Mouse (Mus musculus): Measurements from ENCODE around the gene Map6. TPM values are rescaled to one million over a fixed set of nuclear protein-coding genes. Genes with fewer than 3 reads are reported as not detected.
A peak's percentile ranks its signal among the peaks of the same experiment; 100 is the strongest.

Map6 gene
- polyA plus RNA-seq, 1 experiment from 2014 or later: 1.1 TPM

GRCm38 (mm10) chr7:99351104-99351801, 84.0 kb downstream of the Map6 start:
- H3K9ac ChIP-seq (ENCODE audit: low read depth, low read length): peak overlapping the region; percentile 94
- peaks cover 45% of the 10 kb centered on the region for H3K36me3 ChIP-seq (ENCODE audit: control insufficient read depth, insufficient read depth, low read length)
- peaks cover 47% of the 10 kb centered on the region for H3K4me1 ChIP-seq (ENCODE audit: control insufficient read depth, insufficient read depth, low read length)
- H3K9me3 ChIP-seq (ENCODE audit: control insufficient read depth, low read length): no peaks in the 10 kb centered on the region
- 4% methylated on average over 12 of the region's 12 CpGs for WGBS
- H3K4me2 ChIP-seq (replicated peaks; ENCODE audit: low read depth, low read length): peak overlapping the region; percentile 86
- peak overlapping the region; percentile 98 for H3K27ac ChIP-seq (ENCODE audit: low read depth, low read length)
- peak overlapping the region; percentile 79 for H3K4me3 ChIP-seq (ENCODE audit: low read length)
- no peaks in the 10 kb centered on the region for H3K27me3 ChIP-seq (ENCODE audit: control insufficient read depth, insufficient read depth, low read length)
- 0 out of 2 replicates have a peak, but pooled peaks have one; percentile 3 for ATAC-seq (ENCODE audit: low FRiP score, low TSS enrichment)

DNA sequence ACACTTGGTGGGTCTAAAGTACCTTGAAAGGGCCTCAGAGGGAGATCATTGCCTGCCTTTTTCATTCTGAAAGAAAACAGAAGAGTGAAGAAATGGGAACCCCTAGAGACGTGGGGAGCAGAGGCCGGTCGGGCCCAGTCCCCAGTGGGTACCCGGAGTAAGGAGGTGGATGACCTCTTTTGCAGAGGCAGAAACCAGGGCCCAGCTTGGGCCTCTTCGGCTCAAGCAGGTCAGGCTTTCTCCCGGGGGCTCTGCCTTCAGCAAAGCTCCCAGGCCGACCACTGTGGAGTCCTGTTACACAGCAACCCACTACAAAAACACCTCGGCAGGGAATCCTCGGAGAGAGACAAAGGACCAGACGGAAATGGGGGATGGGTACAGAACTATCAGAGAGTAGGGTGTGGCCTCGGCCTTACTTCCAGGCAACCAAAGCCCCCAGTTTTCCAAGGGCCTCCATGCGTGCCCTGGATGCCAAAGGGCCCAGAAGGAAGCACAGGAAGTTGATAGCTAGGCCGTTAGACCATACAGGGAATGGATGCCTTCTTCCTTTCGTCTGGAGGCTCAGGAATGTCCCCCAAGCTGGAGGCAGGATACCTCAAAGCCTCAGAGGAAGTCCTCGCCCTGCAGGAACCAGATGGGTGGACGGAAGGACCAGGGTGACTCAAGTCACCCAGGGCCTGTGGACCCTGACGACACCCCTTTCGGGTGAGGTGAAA, 84.7 kb downstream of the Map6 start:
- peaks cover 54% of the 10 kb centered on the region for H3K4me1 ChIP-seq (ENCODE audit: control insufficient read depth, insufficient read depth, low read length)
- peak overlapping the region; percentile 94 for H3K9ac ChIP-seq (ENCODE audit: low read depth, low read length)
- no peaks in the 10 kb centered on the region for H3K27me3 ChIP-seq (ENCODE audit: control insufficient read depth, insufficient read depth, low read length)
- no peaks in the 10 kb centered on the region for H3K9me3 ChIP-seq (ENCODE audit: control insufficient read depth, low read length)
- peak overlapping the region; percentile 98 for H3K27ac ChIP-seq (ENCODE audit: low read depth, low read length)
- H3K4me2 ChIP-seq (replicated peaks; ENCODE audit: low read depth, low read length): peak overlapping the region; percentile 86
- peak; percentile 30 for ATAC-seq (ENCODE audit: low FRiP score, low TSS enrichment)
- WGBS: under 1% methylated on average over 18 of the region's 18 CpGs
- peak overlapping the region; percentile 79 for H3K4me3 ChIP-seq (ENCODE audit: low read length)
- peaks cover 38% of the 10 kb centered on the region for H3K36me3 ChIP-seq (ENCODE audit: control insufficient read depth, insufficient read depth, low read length)

DNA sequence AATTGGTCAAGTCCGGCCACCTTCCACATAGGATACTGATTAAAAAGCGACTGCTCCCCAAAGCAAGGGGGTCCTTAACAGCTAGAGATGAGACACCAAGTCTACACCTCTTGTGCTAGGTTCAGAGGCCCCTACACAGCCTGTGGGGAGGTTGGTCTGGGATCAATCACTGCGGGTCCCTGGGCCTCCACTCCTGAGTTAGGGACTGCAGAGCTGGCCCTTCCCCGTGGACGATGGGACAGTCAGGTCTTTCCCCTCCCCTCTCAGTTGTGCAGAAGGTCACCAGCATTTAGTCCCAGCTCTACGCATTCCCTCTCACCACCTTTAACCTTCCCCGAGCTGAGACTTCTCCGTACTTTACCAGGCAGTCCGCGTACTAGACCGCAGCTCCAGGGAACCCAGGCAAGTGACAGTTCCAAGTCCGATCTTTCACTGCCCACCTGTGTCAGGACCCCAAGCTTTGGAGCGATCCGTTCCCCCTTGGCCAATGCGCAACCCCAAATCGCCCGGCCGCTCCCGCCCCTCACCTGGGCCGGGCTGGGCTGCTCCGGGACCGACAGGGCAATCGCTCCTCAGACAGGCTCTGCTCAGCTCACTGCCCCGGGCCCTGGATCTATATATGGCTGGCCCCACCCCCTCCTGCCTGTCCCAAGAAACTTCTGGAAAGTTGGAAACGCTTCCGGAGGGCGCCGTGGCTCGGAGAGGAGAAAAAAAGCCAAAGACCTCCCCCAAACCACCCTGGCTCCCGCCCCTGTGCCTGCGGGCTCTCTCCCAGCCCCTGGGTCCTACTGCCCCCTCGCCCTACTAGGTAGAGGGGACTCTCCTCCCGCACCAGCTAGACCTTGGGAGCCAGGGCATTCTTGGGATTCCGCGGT, 85.5 kb downstream of the Map6 start, which contains the start of gene Serpinh1:
Gene Serpinh1 (minus strand): TSS at position 714 of the 875 bp plus-strand sequence.
- Histone ChIP-seq H3K4me2 (replicated peaks; ENCODE audit: low read depth, low read length) (peak within 1 kb of the TSS; percentile 86), H3K27me3 (ENCODE audit: control insufficient read depth, insufficient read depth, low read length) (no peaks in the 10 kb centered on the region), H3K9ac (ENCODE audit: low read depth, low read length) (peak within 1 kb of the TSS; percentile 94), H3K4me3 (ENCODE audit: low read length) (peak within 1 kb of the TSS; percentile 79), H3K27ac (ENCODE audit: low read depth, low read length) (peak within 1 kb of the TSS; percentile 98), H3K9me3 (ENCODE audit: control insufficient read depth, low read length) (no peaks in the 10 kb centered on the region), H3K4me1 (ENCODE audit: control insufficient read depth, insufficient read depth, low read length) (peaks cover 61% of the 10 kb centered on the region), H3K36me3 (ENCODE audit: control insufficient read depth, insufficient read depth, low read length) (peaks cover 29% of the 10 kb centered on the region)
- WGBS: under 1% methylated on average over 33 of the region's 35 CpGs
- ATAC-seq (ENCODE audit: low FRiP score, low TSS enrichment): peak; percentile 81

DNA sequence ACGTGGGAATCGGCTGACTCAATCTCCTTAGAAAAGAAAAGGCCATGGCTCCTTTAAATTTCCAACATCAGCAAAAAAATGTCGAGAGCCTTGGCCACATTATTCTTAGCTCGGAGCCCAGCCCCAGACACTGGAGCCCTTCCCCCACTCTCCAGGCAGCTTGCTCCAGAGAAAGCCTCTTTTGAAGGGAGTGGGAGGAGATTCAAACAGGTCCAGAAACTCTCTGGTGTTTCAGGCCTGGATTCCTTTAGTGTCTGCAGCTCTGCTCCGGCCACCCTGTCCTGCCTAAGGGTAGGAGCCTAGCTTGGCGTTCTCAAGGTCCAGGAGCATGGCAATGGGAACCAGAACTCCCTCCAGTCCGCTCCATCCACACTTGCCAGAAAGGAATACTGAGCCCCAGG, 88.5 kb downstream of the Map6 start:
- H3K9me3 ChIP-seq (ENCODE audit: control insufficient read depth, low read length): no peaks in the 10 kb centered on the region
- no peak overlapping the region for H3K4me3 ChIP-seq (ENCODE audit: low read length)
- H3K4me1 ChIP-seq (ENCODE audit: control insufficient read depth, insufficient read depth, low read length): peaks cover 45% of the 10 kb centered on the region
- whole genome bisulfite sequencing: 9% methylated on average over 7 of the region's 7 CpGs
- H3K4me2 ChIP-seq (replicated peaks; ENCODE audit: low read depth, low read length): peak overlapping the region; percentile 33
- H3K36me3 ChIP-seq (ENCODE audit: control insufficient read depth, insufficient read depth, low read length): 0 out of 2 replicates have a peak, but pooled peaks cover 4% of the 10 kb centered on the region
- no peaks in the 10 kb centered on the region for H3K27me3 ChIP-seq (ENCODE audit: control insufficient read depth, insufficient read depth, low read length)
- no peak for ATAC-seq (ENCODE audit: low FRiP score, low TSS enrichment)
- H3K9ac ChIP-seq (ENCODE audit: low read depth, low read length): peak overlapping the region; percentile 49
- H3K27ac ChIP-seq (ENCODE audit: low read depth, low read length): peak overlapping the region; percentile 97

DNA sequence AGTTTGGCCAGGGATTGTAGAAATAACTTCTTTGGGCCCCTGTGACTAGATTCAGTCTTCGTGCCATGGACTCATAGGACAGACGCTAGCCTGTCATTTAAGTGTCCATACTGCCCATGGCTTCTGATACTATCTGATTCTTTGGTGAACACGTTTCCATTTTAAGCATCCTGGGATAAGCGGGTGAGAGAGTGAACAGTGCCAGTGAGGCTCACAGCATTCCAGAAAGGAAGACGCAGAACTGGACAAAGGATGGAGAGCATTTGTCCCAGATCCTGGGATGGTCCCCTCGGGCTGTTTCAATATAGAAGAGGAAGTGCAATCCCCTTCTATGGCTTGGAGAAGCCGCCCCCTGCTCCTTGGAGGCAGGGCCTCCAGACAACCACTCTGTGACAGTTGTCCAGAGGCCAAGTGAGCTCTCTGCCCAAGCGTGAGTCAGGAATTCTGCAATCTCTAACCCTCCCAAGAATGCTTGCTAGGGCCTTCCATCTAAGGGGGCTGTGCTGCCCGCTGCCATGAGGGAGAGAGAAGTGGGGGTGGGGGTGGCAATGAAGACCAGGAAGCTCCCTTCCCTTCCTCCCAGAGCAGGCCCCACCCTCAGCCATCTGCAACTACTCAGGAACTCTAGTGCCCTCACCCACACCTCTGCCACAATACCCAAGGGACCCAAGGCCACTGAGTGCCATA, 89.1 kb downstream of the Map6 start:
- H3K4me2 ChIP-seq (replicated peaks; ENCODE audit: low read depth, low read length): peak overlapping the region; percentile 33
- peak overlapping the region; percentile 97 for H3K27ac ChIP-seq (ENCODE audit: low read depth, low read length)
- no peaks in the 10 kb centered on the region for H3K9me3 ChIP-seq (ENCODE audit: control insufficient read depth, low read length)
- 0 out of 2 replicates have a peak, but pooled peaks cover under 1% of the 10 kb centered on the region for H3K36me3 ChIP-seq (ENCODE audit: control insufficient read depth, insufficient read depth, low read length)
- no peak for ATAC-seq (ENCODE audit: low FRiP score, low TSS enrichment)
- no peak overlapping the region for H3K4me3 ChIP-seq (ENCODE audit: low read length)
- H3K4me1 ChIP-seq (ENCODE audit: control insufficient read depth, insufficient read depth, low read length): peaks cover 48% of the 10 kb centered on the region
- H3K27me3 ChIP-seq (ENCODE audit: control insufficient read depth, insufficient read depth, low read length): no peaks in the 10 kb centered on the region
- peak overlapping the region; percentile 49 for H3K9ac ChIP-seq (ENCODE audit: low read depth, low read length)
- 31% methylated on average over 9 of the region's 9 CpGs for WGBS

GRCm38 (mm10) chr7:99357201-99357600, 90.0 kb downstream of the Map6 start:
- 41% methylated on average over 7 of the region's 7 CpGs for WGBS

GRCm38 (mm10) chr7:99358371-99358770, 91.1 kb downstream of the Map6 start:
- Histone ChIP-seq H3K36me3 (ENCODE audit: control insufficient read depth, insufficient read depth, low read length) (no peaks in the 10 kb centered on the region), H3K4me2 (replicated peaks; ENCODE audit: low read depth, low read length) (no peak overlapping the region), H3K9ac (ENCODE audit: low read depth, low read length) (no peak overlapping the region), H3K27ac (ENCODE audit: low read depth, low read length) (no peak overlapping the region), H3K4me1 (ENCODE audit: control insufficient read depth, insufficient read depth, low read length) (peaks cover 45% of the 10 kb centered on the region), H3K4me3 (ENCODE audit: low read length) (no peak overlapping the region), H3K27me3 (ENCODE audit: control insufficient read depth, insufficient read depth, low read length) (no peaks in the 10 kb centered on the region), H3K9me3 (ENCODE audit: control insufficient read depth, low read length) (no peaks in the 10 kb centered on the region)
- 82% methylated on average over 8 of the region's 8 CpGs for WGBS
- ATAC-seq (ENCODE audit: low FRiP score, low TSS enrichment): no peak

More at GRCm38 (mm10) chr7:99357201-99357600, 90.0 kb downstream of the Map6 start:
- Histone ChIP-seq H3K27ac (ENCODE audit: low read depth, low read length) (peak overlapping the region; percentile 97), H3K9me3 (ENCODE audit: control insufficient read depth, low read length) (no peaks in the 10 kb centered on the region), H3K36me3 (ENCODE audit: control insufficient read depth, insufficient read depth, low read length) (no peaks in the 10 kb centered on the region), H3K4me2 (replicated peaks; ENCODE audit: low read depth, low read length) (no peak overlapping the region), H3K9ac (ENCODE audit: low read depth, low read length) (no peak overlapping the region), H3K4me1 (ENCODE audit: control insufficient read depth, insufficient read depth, low read length) (peaks cover 48% of the 10 kb centered on the region), H3K4me3 (ENCODE audit: low read length) (no peak overlapping the region), H3K27me3 (ENCODE audit: control insufficient read depth, insufficient read depth, low read length) (no peaks in the 10 kb centered on the region)
- no peak for ATAC-seq (ENCODE audit: low FRiP score, low TSS enrichment)

All from kidney, embryonic 14.5 days (tissue).